12 mouse cellular contexts compared by ENCODE assay signal in the genomic region with DNA sequence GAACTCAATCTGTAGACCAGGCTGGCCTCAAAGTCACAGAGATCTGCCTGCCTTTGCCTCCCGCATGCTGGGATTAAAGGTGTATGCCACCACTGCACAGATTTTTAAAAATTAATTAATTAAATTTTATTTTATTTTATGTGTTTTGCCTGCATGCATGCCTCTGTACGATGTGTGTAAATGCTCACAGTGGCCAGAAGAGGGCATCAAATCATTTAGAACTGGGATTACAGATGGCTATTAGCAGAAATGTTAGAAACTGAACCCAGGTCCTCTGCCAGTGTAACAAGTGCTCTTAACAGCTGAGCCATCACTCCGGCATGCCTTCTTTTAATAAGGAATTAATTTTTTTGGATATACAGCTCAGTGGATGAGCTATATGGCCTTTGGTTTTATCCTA. TPM values are rescaled to one million over a fixed set of nuclear protein-coding genes. Genes with fewer than 3 reads are reported as not detected.
A peak's percentile ranks its signal among the peaks of the same experiment; 100 is the strongest.
DNase-seq lines count a peak whose midpoint lies in the region; ATAC-seq and TF ChIP-seq lines count a peak whose summit lies in the region.
"Had no signal": no experiment of that assay in that cellular context is flagged by ENCODE, and none has a peak within 500 bp of the region (broad histone marks: within the 10 kb centered on the region; RNA-seq: fewer than 3 reads in every experiment).

No protein-coding gene starts in this region.

- H3K9me3 ChIP-seq in kidney, postnatal 0 days (replicated peaks; ENCODE audit: low read length): no peaks in the 10 kb centered on the region

- CTCF ChIA-PET in Patski (lab: Charles Lee): interaction anchor here (1.6 kb wide), 1 partner anchor 128 kb away, joined by 3 read pairs; no protein-coding TSS in a partner anchor

- peak; percentile 37 for DNase-seq in embryo, embryonic 10 days (ENCODE audit: low spot score)
- DNase-seq in embryo, embryonic 9.5 days (ENCODE audit: extremely low spot score): no peak
- peak; percentile 6 for DNase-seq in kidney, postnatal 0 days (ENCODE audit: low spot score)
- DNase-seq in kidney, adult 8-10 months: no peak
- DNase-seq in 3T3-L1 (ENCODE audit: low read depth, low spot score) (peak; percentile 45), Patski (ENCODE audit: low read depth, low spot score) (no peak)
- no peak for DNase-seq in spleen, adult 18-20 months
- no peak for DNase-seq in cerebellum, adult 11 months
- DNase-seq: heart, adult 11 months; heart, postnatal 4 days; kidney, postnatal 25 days had no signal

- 77% methylated on average over 3 of the region's 3 CpGs for WGBS in kidney, postnatal 0 days

- POLR2A ChIA-PET in Patski (lab: Charles Lee): no interaction called here

- no peak overlapping the region for H3K27ac ChIP-seq in kidney, postnatal 0 days
- H3K27ac ChIP-seq: midbrain, embryonic 12.5 days had no signal

- no peaks in the 10 kb centered on the region for H3K27me3 ChIP-seq in kidney, postnatal 0 days (ENCODE audit: insufficient read depth, low read length)
- peaks cover 5% of the 10 kb centered on the region for H3K27me3 ChIP-seq in Patski
- H3K27me3 ChIP-seq: midbrain, embryonic 12.5 days had no signal

- no peaks in the 10 kb centered on the region for H3K4me1 ChIP-seq in kidney, postnatal 0 days (replicated peaks; ENCODE audit: insufficient read depth, low read length)

- no peak overlapping the region for H3K9ac ChIP-seq in kidney, postnatal 0 days (ENCODE audit: low read depth, low read length)
- H3K9ac ChIP-seq: midbrain, embryonic 12.5 days had no signal

- H3K4me3 ChIP-seq in kidney, postnatal 0 days (replicated peaks; ENCODE audit: low read depth, low read length): no peak overlapping the region
- H3K4me3 ChIP-seq: midbrain, embryonic 12.5 days had no signal

- no peak for ATAC-seq in kidney, postnatal 0 days (replicated peaks; ENCODE audit: low FRiP score, low read depth)
- no peak for ATAC-seq in Patski

- H3K36me3 ChIP-seq in kidney, postnatal 0 days (ENCODE audit: insufficient read depth, low read length): no peaks in the 10 kb centered on the region
- H3K36me3 ChIP-seq: midbrain, embryonic 12.5 days had no signal

- H3K4me2 ChIP-seq in kidney, postnatal 0 days (ENCODE audit: low read length): no peak overlapping the region
- H3K4me2 ChIP-seq: midbrain, embryonic 12.5 days had no signal

- in situ Hi-C loops in Patski (cut with MboI; ENCODE audit: low pct_unique_long_range_greater_than_20kb): no loop called here

- peak; percentile 40 for TF ChIP-seq CTCF in kidney, postnatal 0 days (IDR thresholded peaks at IDR 0.05; ENCODE audit: low read depth)
- TF ChIP-seq CTCF in Patski (IDR thresholded peaks at IDR 0.05): peak; percentile 70

RNA-seq across cellular contexts. Expression of gene Cyp4f15, which starts 43.6 kb away (rescaled TPM):
- 0.39 and 0.47 TPM in 2 replicates for polyA plus RNA-seq in kidney, postnatal 0 days (2015; fragmentation: Nextera tagmentation; extraction: Ambion mirVana)
- not detected for polyA plus RNA-seq in Patski (2021)

RNA-seq across cellular contexts. Expression of gene Zfp871, which starts 59.1 kb away (rescaled TPM):
- 31.3 and 33.4 TPM in 2 replicates for polyA plus RNA-seq in kidney, postnatal 0 days (2015; fragmentation: Nextera tagmentation; extraction: Ambion mirVana)
- polyA plus RNA-seq in Patski (2021): 18.3 TPM

Comparison
In these comparisons a context has a peak if more than half of its experiments do, and no peak if none do; other contexts are left out.
1. DNase-seq: peak in embryo, embryonic 10 days (single experiment), kidney, postnatal 0 days (single experiment) and 3T3-L1 (single experiment); none in embryo, embryonic 9.5 days (single experiment), kidney, adult 8-10 months (0 of 2), Patski (single experiment), spleen, adult 18-20 months (0 of 2) and cerebellum, adult 11 months (single experiment).